Mouse (Mus musculus): ENCODE measurements around the gene Zfp839. TPM values are rescaled to one million over a fixed set of nuclear protein-coding genes. Genes with fewer than 3 reads are reported as not detected.

The Zfp839 gene
- total RNA-seq, 2 experiments from 2014 or later, result 8.6 to 8.9 TPM

Other genes with a start within 250 kb of the Zfp839 start
- 100 to 1,000 TPM; 337 to 350 TPM for gene Dync1h1, start 248.8 kb upstream of the Zfp839 start, total RNA-seq (2021)
- not detected for gene 1700001K19Rik, start 167.6 kb upstream of the Zfp839 start, total RNA-seq (2021)
- gene Hsp90aa1, start 147.5 kb upstream of the Zfp839 start, total RNA-seq (2021), result 1,000 to 10,000 TPM; 1,010 to 1,036 TPM
- 10 to 100 TPM; 34.6 to 35.9 TPM for gene Wdr20, start 112.3 kb upstream of the Zfp839 start, total RNA-seq (2021)
- 10 to 100 TPM; 11.9 to 13.5 TPM for gene Mok, start 9.3 kb upstream of the Zfp839 start, total RNA-seq (2021)
- gene Cinp, start 38.9 kb downstream of the Zfp839 start, total RNA-seq (2021), result 100 to 1,000 TPM in 1 of 2 experiments, 10 to 100 TPM in 1; 89.1 to 106 TPM
- gene Tecpr2, start 39.0 kb downstream of the Zfp839 start, total RNA-seq (2021), result 10 to 100 TPM; 35.1 to 36.2 TPM
- gene Ankrd9, start 128.8 kb downstream of the Zfp839 start, total RNA-seq (2021), result 1 to 10 TPM; 9.7 to 9.9 TPM
- 10 to 100 TPM; 18.0 to 18.3 TPM for gene Rcor1, start 189.1 kb downstream of the Zfp839 start, total RNA-seq (2021)